Mouse (Mus musculus) neural tube, embryonic 12.5 days (tissue): ENCODE measurements around the gene Ears2. TPM values are rescaled to one million over a fixed set of nuclear protein-coding genes. Genes with fewer than 3 reads are reported as not detected.

Experiments used
- polyA plus RNA-seq: library from polyadenylated mRNA; unstranded; fragments of >200 nt; fragmentation: Nextera tagmentation; extraction: Ambion mirVana; gene quantifications from 2 replicates; pipeline ENCODE4 v1.2.1, GENCODE M21; 2016

Gene Ears2
- polyA plus RNA-seq, 1 experiment from 2014 or later: 12.8 TPM

Other genes starting within 250 kb of the Ears2 start
- 0.13 TPM in 1 of 2 replicates, not detected in the other for gene Scnn1b, start 202.2 kb downstream of the Ears2 start, polyA plus RNA-seq
- gene Cog7, start 85.6 kb downstream of the Ears2 start, polyA plus RNA-seq: 21.8 and 22.2 TPM in 2 replicates
- 81.9 and 82.4 TPM in 2 replicates for gene Gga2, start 46.0 kb downstream of the Ears2 start, polyA plus RNA-seq
- 89.0 and 91.2 TPM in 2 replicates for gene Ubfd1, start 88 bp downstream of the Ears2 start, polyA plus RNA-seq
- gene Ndufab1, start 34.6 kb upstream of the Ears2 start, polyA plus RNA-seq: 624 and 642 TPM in 2 replicates
- 12.8 and 13.5 TPM in 2 replicates for gene Palb2, start 65.7 kb upstream of the Ears2 start, polyA plus RNA-seq
- gene Dctn5, start 65.8 kb upstream of the Ears2 start, polyA plus RNA-seq: 136 and 146 TPM in 2 replicates
- gene Plk1, start 92.2 kb upstream of the Ears2 start, polyA plus RNA-seq: 93.8 and 101 TPM in 2 replicates
- 0.25 and 0.47 TPM in 2 replicates for gene Ern2, start 118.9 kb upstream of the Ears2 start, polyA plus RNA-seq
- 0.39 and 0.50 TPM in 2 replicates for gene Chp2, start 152.2 kb upstream of the Ears2 start, polyA plus RNA-seq
- gene Prkcb, start 221.5 kb upstream of the Ears2 start, polyA plus RNA-seq: 22.3 and 24.5 TPM in 2 replicates